Mouse (Mus musculus): ENCODE results near the gene Tmx1. TPM values are rescaled to one million over a fixed set of nuclear protein-coding genes. Genes with fewer than 3 reads are reported as not detected.

The Tmx1 gene
- polyA plus RNA-seq, 1 experiment = 11.4 TPM

DNA sequence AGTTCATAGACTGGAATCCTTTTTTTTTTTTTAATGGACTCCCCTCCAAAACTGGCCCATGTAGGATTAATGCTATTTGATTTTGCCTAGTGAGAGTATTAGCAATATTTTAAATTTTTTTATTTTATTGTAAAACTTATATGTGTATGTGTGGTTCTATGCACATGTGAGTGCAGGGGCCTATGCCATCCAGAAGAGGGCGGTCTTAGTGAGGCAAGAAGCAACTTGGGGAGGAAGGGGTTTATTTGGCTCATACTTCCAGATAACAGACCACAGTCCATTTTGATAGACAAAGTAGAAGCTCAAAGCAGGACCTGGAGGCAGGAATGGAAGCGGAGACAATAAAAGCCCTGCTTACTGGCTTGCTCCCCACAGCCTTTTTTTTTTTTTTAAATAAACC lies 59.5 kb downstream of the Tmx1 start:
- H3K36me3 ChIP-seq (replicated peaks; ENCODE audit: low read length) = no peaks in the 10 kb centered on the region
- H3K4me3 ChIP-seq (replicated peaks) = no peak overlapping the region
- TF ChIP-seq GATA1 (IDR thresholded peaks at IDR 0.05; ENCODE audit: borderline replicate concordance, low read length) (no peak), FLI1 (IDR thresholded peaks at IDR 0.05; ENCODE audit: low read length) (no peak)
- 0 out of 2 replicates have a peak, but pooled peaks cover 4% of the 10 kb centered on the region for H3K9me3 ChIP-seq
- no peaks in the 10 kb centered on the region for H3K4me1 ChIP-seq
- no peaks in the 10 kb centered on the region for H3K27me3 ChIP-seq (replicated peaks)

Other genes starting within 250 kb of the Tmx1 start
- 1.8 and 35.0 TPM in 2 replicates for gene Pygl, start 221.6 kb upstream of the Tmx1 start, polyA plus RNA-seq (2012; ENCODE audit: insufficient read depth, low replicate concordance)
- gene Trim9, start 105.5 kb upstream of the Tmx1 start, polyA plus RNA-seq (2012; ENCODE audit: insufficient read depth, low replicate concordance) = 0.43 and 1.4 TPM in 2 replicates

Data from megakaryocyte, embryonic 14.5 days (primary cell).